Mouse (Mus musculus): ENCODE data around the gene Bnipl. TPM values are rescaled to one million over a fixed set of nuclear protein-coding genes. Genes with fewer than 3 reads are reported as not detected.

The Bnipl gene
- total RNA-seq (2017): not detected in 3 replicates

GRCm38 (mm10) chr3:95250783-95251424, at the start of gene Bnipl:
TSS of gene Bnipl (minus strand) at chr3:95251193.
- ATAC-seq (replicated peaks; ENCODE audit: insufficient number of reproducible peaks, low FRiP score, low TSS enrichment, poor library complexity, severe bottlenecking): no peak

DNA sequence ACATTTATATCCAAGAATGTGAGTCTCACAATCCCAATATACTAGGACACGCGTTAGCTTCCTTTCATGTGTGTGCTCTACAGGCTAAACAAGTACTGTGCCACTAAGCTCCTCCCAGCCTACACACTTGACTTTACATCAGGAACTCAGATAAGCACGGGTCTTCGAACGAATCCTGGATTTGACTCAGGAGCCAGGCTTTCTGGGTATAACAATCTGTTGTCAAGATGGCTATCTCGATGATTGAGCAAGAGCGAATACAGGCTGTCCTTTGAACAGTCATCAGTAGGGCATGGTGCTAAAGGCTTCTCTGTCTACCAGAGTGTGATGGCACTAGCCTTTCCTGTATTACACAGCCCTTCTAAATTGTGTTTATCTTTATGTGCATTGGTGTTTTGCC, 47.0 kb upstream of the Bnipl start:
- ATAC-seq (replicated peaks; ENCODE audit: insufficient number of reproducible peaks, low FRiP score, low TSS enrichment, poor library complexity, severe bottlenecking): no peak

DNA sequence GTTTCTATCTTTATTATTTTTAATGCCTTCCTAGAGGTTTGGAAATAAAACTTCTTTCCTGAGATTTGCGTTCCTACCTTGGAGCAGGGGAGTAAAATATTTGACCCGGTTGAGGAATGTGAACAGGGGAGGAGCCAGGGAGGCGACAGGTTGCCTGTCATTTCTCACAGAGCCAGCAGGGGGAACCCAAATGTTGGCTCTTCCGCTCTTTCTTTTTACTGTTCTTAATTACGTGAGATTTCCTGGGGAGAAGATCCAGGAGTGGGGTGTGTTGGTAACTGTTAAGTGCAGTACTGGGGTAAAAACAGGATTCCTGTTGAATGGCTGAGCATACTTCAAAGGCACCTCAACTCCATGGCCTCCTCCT, 45.1 kb upstream of the Bnipl start:
- ATAC-seq (replicated peaks; ENCODE audit: insufficient number of reproducible peaks, low FRiP score, low TSS enrichment, poor library complexity, severe bottlenecking): peak; percentile 48

DNA sequence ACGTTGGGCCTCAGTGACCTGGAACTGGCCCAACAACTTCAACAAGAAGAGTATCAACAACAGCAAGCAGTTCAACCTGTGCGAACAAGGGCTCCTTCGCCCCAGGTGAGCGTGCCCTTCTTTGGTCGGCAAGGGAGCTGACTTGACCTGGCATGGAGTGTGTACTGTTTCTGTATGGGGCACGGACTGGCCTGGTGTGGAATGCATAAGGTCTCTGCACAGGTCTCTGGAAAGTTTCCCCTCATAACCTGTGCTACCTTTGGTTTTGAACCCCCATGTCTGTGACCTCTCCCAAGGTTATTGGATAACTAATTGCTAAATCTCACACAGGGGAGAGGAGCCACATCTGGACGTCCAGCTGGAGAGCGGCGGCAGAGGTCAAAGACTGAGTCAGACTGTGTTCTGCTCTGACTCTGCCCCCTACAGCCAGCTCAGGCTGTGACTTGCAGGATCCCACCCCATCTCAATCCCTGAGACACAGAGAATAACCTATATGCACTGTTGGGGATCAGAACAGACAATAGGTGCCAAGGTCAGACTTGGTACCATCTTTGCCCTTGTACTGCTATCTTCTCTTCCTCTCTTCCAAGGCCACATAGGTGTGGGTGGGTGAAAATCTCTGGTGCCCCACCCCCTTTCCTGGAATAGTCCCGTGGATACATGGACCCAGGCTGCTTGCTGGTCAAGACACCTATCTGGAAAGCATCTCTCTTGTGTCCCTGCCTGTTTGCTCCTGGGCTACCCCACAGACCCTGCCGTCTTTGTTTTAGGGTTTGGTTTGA, 44.5 kb upstream of the Bnipl start:
- ATAC-seq (replicated peaks; ENCODE audit: insufficient number of reproducible peaks, low FRiP score, low TSS enrichment, poor library complexity, severe bottlenecking): no peak

- ATAC-seq (replicated peaks; ENCODE audit: insufficient number of reproducible peaks, low FRiP score, low TSS enrichment, poor library complexity, severe bottlenecking): no peak
Observed at GRCm38 (mm10) chr3:95294718-95295117, 43.7 kb upstream of the Bnipl start.

- ATAC-seq (replicated peaks; ENCODE audit: insufficient number of reproducible peaks, low FRiP score, low TSS enrichment, poor library complexity, severe bottlenecking): no peak
Observed at GRCm38 (mm10) chr3:95294316-95294715, 43.3 kb upstream of the Bnipl start.

DNA sequence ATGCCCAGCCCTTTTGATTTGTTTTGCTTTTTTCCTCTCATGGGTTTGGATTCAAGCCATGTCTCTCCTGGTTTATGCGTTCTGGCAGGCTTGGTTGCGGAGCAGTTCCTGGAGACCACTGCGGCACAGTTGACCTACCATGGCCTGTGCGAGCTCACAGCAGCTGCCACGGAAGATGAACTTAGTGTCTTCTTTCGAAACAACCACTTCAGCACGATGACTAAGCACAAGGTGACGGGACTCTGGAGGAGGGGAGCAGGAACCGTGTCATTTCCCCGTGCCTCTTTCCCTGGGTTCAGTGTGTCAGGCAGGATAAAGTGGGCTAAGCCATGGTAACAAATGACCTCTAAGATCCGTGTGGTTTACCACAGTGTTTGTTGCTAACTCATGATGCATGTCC, 42.5 kb upstream of the Bnipl start:
- ATAC-seq (replicated peaks; ENCODE audit: insufficient number of reproducible peaks, low FRiP score, low TSS enrichment, poor library complexity, severe bottlenecking): peak; percentile 81

DNA sequence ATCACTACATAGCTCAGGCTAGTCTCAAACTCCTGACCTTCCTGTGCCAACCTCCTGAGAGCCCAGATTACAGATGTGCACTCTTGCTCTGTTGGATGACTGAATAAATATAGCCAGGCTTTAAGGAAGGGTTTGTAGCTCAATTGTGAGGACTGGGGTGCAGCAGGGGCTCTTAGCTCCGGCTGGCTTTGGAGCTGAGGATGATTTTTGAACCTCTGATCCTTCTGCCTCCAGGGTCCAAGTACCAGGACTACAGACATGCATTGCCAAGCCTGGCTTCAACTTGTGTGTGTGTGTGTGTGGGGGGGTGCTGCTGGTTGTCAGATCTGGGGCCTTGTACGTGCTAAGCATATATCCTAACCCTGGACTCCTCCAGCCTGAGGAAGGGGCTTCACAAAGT, 41.9 kb upstream of the Bnipl start:
- ATAC-seq (replicated peaks; ENCODE audit: insufficient number of reproducible peaks, low FRiP score, low TSS enrichment, poor library complexity, severe bottlenecking): no peak

GRCm38 (mm10) chr3:95291041-95291440, 40.0 kb upstream of the Bnipl start:
- ATAC-seq (replicated peaks; ENCODE audit: insufficient number of reproducible peaks, low FRiP score, low TSS enrichment, poor library complexity, severe bottlenecking): no peak

GRCm38 (mm10) chr3:95290156-95290555, 39.2 kb upstream of the Bnipl start:
- ATAC-seq (replicated peaks; ENCODE audit: insufficient number of reproducible peaks, low FRiP score, low TSS enrichment, poor library complexity, severe bottlenecking): no peak

DNA sequence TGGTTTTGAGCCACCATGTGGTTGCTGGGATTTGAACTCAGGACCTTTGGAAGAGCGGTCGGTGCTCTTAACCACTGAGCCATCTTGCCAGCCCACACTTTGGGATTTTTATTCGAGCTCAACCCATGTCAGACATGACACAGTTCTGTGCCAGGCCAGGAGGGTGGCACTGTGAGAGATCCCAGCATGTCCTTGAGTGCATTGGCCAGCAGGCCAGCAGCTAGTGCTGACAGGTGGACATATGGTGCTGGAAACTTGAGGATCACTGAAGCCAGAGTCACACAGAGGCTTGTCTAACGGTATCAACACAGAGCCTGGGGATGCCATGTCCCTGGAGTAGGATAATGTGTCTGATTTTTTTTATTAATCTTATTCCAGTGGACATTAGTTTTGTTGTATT, 38.4 kb upstream of the Bnipl start:
- ATAC-seq (replicated peaks; ENCODE audit: insufficient number of reproducible peaks, low FRiP score, low TSS enrichment, poor library complexity, severe bottlenecking): no peak

DNA sequence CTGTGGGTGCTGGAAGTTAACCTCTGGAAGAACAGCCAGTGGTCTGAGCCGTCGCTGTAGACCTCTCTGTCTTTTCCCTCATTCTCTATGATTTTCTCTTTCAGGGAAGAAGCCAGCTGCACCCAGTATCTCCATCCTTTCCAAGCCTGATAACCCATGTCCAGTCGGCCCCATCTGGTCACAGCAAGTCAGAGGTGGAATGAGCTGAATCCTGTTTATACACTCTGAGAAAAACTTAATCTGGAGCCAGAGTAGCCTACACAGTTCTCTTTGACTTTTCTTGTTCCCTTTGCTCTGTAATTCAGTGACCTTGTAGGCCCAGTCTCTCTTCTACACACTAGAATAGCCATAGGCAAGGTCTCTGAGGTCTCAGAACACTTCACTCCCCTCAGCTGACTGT, 36.5 kb upstream of the Bnipl start:
- ATAC-seq (replicated peaks; ENCODE audit: insufficient number of reproducible peaks, low FRiP score, low TSS enrichment, poor library complexity, severe bottlenecking): no peak

GRCm38 (mm10) chr3:95286510-95286909, 35.5 kb upstream of the Bnipl start:
- no peak for ATAC-seq (replicated peaks; ENCODE audit: insufficient number of reproducible peaks, low FRiP score, low TSS enrichment, poor library complexity, severe bottlenecking)

DNA sequence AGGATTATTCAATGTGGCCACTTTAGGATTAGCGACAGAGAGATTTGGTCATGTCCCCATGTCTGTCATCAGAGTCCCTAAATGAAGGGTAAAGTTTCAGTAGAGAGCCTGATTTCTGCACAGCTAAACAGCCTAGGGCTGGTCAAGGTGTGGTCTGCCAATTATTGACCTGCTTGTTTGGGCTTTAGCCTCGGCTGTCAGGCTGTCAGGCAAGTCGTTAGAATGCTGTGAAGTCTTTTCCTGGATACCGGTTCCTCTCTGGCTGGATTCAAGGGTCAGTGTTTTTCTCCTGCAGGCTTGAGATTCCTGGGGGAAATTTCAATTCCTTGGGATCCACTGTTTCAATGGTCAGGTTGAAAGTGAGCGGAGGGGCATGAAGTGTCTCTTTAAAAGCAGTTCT, 35.0 kb upstream of the Bnipl start:
- no peak for ATAC-seq (replicated peaks; ENCODE audit: insufficient number of reproducible peaks, low FRiP score, low TSS enrichment, poor library complexity, severe bottlenecking)

DNA sequence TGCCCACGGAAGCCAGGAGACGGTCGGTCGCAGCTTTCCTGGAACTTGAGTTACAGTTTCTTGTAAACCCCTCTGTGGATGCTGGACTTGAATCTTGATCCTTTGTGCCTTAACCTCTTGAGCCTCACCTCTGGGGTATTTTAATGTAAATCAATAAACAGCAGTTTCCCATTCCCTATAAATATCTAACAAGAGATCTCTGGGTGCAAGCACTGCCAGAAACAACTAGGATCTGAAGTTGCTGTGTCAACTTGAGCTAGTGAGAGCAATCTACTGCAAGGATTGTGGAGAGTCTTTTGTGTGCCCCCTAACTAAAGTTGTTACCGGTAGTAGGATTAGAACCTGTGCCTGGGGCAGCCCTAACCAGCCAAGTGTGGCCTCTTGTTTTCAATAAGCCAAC, 34.4 kb upstream of the Bnipl start:
- no peak for ATAC-seq (replicated peaks; ENCODE audit: insufficient number of reproducible peaks, low FRiP score, low TSS enrichment, poor library complexity, severe bottlenecking)

DNA sequence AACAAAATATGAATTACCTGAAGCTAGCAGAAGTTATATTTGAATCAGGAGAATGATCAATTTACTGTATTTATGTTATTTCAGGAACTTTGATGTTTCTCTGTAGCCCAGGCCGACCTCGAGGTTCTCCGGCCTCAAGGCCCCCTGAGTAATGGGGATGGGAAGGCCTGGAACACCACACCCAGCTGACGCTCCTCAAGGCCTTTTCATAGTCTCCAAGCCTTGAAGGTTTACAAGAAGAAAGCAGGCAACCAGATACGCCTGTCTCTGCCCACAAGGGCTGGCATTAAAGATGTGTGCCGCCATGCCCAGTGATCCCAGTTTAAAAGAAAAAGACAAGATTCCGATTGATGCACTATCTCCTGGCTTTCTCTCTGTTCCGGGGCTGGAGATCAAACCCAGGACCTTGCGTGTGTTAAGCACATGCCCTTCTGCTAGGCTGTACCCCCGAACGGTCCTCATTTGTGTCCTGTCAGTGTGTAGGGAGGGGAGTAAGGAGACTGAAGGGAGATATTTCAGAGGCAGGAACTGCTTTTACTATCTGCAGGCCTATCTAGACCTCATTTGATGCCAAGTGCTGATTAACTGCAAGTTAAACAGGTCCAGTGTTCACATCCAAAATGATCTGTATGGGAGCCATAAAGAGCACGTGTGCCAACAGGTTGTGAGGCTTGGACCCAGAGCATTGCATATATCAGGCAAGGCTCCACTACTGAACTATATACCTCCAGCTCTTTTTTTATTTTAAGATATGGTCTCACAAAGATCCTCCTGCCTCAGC, 33.7 kb upstream of the Bnipl start:
- ATAC-seq (replicated peaks; ENCODE audit: insufficient number of reproducible peaks, low FRiP score, low TSS enrichment, poor library complexity, severe bottlenecking): no peak

DNA sequence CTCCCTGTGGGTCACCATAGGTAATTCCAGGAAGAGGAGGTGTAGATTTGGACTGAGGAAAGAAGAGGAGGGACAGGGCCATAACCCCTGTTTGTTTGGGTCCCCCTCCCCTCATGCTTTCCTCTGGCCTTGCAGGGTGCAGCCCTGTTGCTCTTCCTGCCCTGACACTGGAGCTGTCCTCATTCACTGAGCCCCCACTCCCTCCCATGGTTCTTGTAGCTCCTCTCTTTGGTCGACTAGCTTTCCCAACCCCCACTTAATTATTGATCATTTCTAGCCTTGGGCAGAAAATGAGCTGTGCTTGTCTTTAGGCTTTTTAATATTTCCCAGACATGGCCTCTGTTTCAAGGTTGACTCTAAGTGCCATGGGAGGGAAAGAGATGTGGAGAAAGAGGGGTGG, 33.1 kb upstream of the Bnipl start:
- ATAC-seq (replicated peaks; ENCODE audit: insufficient number of reproducible peaks, low FRiP score, low TSS enrichment, poor library complexity, severe bottlenecking): no peak

DNA sequence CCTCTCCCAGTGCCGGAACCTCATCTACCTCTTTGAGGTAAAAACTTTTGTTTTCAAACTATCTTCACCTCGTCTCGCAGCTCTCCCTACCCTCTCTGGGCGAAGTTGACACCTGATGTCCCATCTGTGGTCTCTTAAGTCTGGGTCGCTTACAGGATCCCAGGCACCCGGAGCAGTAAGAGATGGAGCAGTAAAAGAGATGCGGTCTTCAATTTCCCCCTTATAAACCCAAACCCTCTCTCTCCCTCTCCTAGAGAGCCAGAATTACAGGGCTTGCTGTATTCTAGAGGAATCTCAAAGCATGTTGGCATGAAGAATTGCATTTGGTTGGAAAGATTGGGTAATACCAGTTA, 32.6 kb upstream of the Bnipl start:
- no peak for ATAC-seq (replicated peaks; ENCODE audit: insufficient number of reproducible peaks, low FRiP score, low TSS enrichment, poor library complexity, severe bottlenecking)

DNA sequence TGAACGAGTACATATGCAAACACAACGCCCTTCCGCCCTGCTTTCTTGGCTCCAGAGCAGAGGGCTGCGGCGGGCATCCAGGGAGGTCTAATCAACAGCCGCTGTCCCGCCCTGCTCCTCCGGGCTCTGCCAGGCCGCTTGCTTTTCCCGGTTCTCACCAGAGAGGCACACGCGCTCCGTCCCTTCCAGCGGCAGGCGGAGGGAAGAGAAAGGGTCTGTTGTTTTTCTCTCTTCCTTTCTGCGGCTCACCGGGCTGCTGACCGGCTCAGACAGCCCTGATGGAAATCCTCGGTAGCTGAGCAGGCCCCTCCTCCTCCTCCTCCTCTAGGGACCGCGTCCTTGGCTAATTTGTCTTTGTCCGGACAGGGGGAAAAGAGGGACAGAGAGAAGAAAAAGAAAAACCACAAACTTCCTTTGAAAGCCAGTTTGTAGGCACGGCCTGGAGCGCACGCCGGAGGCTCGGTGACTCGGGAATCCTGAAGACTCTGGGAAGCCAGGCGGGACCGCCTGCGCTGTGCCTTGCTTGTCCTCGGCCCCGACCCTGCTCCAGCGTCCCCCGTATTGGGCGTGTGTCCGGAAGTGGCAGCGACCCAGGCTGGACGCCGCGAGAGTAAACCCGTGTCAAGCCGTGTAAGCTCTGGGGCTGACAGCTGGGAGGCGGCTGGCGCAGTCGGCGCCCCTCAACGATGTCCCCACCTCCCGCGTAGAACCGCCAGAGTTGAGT, 32.0 kb upstream of the Bnipl start:
- ATAC-seq (replicated peaks; ENCODE audit: insufficient number of reproducible peaks, low FRiP score, low TSS enrichment, poor library complexity, severe bottlenecking): peak; percentile 24
